Mouse (Mus musculus): ENCODE results near the gene Lrrc8d. TPM values are rescaled to one million over a fixed set of nuclear protein-coding genes. Genes with fewer than 3 reads are reported as not detected.
A peak's percentile ranks its signal among the peaks of the same experiment; 100 is the strongest.
"Not testable (repeated sequence)": the region's sequence is repeated elsewhere in the genome, so short reads cannot be mapped to it uniquely, and the experiment has no call there.

Gene Lrrc8d
- polyA plus RNA-seq, 2 experiments from 2014 or later, result 17.2 to 19.5 TPM

DNA sequence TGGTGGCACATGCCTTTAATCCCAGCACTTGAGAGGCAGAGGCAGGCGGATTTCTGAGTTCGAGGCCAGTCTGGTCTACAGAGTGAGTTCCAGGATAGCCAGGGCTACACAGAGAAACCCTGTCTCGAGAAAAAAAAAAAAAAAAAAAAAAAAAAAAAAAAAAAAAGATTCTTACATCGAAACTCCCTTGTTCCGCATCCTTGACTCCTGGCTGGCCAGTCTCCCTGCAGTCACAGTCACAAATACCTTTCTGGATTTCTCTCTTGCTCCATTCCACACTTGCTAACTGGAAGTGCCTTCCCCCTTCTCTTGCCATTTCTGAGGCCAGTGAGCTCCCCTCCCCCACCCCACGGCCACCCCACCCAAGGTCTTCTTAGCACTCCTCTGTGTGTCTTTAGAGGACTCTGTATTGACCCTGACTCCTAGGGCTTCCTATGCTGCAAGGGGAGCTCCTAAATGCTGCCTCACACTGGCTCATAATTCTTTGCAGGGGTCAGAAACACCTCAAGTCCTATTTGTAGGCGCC is 13.9 kb upstream of the Lrrc8d start:
- ATAC-seq, result not testable (repeated sequence)

DNA sequence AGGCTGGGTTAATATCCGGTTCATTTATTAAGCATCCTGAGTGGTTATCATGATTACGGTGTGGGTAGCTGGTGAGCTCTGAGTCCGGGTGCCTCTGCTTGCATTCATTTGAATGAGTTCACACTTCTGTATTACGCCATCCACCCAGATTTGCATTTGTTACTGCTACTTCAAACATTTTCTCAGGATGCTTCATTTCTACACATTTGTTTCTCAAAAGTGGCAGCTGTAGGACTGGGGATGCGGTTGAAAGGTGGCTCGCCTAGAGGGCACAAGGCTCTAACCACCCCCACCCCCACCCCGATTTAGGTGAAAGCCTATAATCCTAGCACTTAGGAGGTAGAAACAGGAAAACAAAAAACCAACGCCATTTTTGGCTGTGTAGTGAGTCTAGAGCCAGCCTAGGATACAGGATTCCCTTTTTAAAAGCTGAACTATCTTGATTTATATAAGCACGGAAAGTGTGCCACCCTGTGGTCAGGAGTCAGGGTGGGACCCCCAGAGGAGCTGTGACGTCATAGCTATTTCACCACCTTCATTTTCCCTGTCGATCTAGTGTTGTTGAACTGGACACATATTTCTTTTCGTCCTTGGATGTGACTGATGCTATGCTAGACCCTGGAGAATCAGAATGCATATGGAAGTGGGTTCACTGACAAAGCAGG is 13.3 kb upstream of the Lrrc8d start:
- peak; percentile 30 for ATAC-seq

DNA sequence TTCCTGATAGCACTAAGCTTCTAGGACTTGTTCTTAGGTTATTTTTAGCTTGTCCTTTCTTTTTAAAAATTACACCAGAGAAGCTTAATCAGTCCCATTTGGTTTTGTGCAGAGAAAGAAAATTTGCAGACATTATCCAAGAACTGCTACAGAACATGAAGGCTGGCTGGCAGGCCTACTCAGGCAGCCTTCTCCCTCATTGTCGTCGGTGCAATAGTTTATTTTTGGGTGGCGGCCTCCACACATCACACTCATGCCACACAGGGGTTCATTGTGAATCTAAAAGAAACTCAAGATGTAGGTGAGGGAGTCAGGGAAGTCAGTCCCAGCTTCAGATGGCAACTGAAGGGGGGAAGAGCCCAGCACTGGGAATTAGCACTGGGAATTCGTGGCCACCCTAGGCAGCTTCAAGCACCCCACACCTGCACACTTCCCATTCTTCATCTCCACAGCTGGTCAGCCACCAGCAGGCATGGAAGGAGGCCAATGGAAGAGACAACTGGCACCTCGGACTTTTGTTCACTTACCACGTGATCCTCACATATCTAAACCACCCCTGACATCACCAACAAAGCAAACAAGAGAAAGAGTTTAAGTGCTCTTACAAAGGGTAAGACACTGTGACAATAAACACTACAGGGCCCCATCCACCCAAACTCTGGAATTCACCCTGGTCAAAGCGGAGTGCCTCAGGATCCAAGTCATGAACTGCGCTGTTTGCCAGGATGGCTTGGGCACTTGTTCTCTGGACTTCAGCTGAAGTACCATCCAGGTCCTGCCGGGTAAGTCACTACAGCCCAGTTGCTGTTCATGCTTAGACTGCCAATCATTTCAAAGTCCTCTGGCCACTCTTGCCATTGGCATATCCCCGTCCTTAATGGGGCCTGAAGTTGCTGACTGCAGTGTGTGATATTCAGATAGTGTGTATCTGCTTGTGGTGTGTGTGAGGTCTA is 9.0 kb upstream of the Lrrc8d start:
- ATAC-seq, result no peak

DNA sequence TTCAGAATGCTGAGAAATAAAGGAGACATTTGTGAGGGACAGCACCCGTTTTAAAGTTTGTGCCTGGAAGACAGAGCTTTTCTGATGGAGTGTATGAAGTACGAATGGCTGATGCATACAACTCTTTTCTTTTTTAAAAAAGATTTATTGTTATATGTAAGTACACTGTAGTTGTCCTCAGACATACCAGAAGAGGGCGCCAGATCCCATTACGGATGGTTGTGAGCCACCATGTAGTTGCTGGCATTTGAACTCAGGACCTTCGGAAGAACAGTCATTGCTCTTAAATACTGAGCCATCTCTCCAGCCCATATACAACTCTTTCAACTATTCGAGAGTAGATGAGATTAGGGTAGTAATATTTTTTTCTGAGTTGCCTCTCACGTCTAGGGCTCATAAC is 8.1 kb upstream of the Lrrc8d start:
- ATAC-seq, result no peak

DNA sequence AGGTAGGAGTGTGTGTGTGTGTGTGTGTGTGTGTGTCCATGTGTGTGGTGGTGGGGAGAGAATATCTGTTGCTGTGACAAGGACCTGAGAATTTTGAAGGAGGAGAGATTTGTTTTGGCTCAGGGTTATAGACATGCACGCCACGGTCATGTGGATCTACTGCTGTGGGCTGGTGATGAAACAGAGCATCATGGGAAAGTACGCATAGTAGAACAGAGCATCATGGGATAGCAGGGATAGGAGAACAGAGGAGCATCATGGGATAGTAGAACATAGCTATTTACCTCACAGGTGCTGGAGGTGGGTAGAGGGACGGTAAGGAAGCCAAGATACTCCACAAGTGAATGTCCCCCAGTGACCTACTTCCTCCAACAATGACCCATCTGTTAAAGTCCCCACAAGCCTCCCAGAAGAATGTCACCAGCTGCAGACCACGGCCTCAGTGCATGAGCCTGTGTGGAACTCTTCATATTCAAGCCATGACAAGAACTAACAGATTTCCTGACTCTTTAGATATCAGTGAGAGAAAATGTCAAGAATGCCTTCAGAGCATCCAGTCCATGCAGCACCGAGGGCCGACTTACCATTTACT is 5.3 kb upstream of the Lrrc8d start:
- ATAC-seq, result no peak

DNA sequence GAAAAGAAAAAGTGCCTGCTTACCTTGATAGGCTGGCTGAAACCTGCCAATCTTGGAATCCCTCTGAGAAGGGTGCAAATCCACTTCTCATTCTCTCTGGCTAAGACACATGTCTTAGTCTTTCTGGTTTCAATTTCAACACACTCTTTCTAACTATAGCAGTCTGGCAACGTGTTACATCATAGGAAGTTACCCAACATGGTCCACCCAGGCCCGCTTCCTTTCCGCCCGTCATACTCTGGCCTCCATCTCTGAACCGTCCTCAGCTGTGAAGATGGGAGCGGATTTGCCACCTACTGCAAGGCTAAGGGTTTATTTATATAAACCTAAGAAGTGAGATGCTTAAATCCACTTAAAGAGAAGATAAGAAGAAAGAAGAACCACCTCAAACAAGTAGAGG is 3.7 kb upstream of the Lrrc8d start:
- ATAC-seq, result peak; percentile 53

DNA sequence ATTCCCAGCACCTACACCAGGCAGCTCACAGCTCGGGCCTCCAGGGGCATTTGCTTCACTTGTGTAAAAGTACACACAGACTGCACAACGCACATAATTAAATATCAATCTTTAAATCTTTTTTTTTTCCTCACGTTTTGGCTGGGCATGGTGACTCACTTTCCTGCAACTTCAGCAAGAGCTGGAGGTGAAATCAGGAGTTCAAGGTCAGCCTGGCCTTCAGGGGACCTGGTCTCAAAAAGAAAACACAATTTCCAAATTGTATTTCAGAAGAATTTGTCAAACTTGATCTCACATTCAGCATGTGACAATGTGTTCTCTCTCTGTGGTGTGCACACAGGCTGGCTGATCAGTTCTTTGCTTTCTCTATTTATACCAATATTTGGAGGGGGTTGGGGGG is 1.9 kb upstream of the Lrrc8d start:
- ATAC-seq, result no peak

DNA sequence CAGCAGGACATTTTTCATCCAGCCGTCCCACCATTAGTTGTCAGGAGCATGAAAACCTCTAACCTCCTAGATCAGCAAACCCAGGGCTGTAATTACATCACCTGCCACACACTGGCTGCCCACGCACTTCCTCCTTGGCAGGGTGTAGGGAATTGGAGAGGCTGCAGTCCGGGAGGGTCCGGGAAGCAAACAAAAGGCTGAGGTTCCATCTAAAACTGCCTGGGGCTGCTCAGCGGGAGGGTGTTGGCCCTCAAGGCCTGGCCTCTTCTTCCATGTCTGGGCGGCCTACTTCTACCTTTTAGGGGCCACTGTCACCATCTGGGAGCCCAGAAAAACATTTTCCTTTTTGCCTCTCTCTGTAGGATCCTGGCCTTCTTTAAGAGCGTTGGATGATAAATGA is 1.1 kb upstream of the Lrrc8d start:
- ATAC-seq, result no peak

DNA sequence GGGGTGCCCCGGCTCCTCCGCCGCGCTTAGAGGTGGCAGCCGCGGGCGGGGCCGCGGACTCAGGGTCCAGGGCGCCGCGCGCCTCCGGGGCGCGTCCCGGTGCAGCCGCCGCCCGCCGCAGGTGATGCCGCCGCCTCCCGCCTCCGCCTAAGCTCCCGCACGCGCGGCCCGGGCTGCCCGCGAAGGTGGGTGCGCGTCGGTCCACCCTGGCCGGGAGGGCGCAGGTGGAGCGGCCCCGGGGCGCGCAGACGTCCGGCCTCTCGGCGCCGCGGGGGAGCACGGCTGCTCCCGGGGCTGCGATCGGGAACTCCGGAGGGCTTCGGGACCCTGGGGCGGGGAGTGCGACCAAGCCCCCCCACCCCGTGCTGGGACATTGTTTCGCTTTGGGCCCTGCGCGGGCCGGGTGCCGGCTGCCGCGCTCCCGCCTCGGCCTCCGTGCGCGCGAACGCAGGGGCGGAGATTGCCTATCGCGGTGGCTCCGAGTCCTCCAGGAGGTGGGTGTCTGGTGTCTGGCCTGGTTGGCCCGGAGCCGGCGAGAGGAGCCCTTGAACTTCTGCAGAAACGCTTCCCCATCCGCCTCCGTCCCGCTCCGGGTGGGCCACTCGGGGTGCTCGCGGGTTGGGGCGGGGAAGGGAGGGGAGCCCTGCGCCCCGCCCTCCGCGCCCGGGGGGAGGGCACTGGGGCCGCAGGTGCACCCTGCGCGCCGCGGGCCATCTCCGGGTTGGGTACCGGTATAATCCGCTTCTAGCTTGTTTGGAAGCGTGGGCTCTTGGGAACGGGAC is 492 bp downstream of the Lrrc8d start:
- ATAC-seq, result peak; percentile 62

DNA sequence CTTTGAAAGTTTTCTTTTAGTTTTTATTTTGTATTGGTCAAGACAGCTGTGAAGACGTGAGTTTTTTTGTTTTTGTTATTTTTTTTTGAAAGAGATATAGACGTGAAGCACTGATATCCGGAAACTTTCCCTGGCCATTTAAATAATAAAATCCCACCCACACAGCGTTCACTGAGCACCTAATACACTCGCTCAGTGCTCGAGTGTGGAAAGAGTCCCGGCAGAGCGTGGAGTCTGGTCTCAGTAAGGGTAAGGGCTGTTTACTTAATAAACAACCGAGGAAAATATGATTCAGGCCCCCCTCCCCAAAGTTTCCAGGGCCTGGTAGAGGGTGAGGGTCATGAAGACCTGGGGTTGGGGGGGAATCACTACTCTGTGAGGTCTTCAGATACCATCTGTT is 1.6 kb downstream of the Lrrc8d start:
- no peak for ATAC-seq

DNA sequence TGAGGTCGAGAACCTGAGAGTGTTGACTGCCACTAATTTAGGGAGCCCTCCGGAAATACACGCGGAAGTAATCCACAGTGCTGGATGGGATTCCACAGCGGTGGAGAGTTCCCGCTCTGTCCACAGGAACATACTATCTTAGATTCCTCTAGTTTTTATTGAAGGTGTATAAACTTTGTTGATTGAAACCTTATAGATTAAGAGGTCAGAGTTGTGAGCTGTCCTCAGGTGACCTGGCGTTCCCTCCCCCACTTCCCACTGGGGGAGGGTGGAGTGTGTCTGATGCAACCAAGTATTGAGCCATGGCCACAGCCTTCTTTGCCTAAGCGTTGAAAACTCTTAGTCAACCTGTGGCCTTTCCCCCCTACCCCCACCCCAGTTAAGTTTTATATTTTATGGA is 2.1 kb downstream of the Lrrc8d start:
- ATAC-seq, result no peak

DNA sequence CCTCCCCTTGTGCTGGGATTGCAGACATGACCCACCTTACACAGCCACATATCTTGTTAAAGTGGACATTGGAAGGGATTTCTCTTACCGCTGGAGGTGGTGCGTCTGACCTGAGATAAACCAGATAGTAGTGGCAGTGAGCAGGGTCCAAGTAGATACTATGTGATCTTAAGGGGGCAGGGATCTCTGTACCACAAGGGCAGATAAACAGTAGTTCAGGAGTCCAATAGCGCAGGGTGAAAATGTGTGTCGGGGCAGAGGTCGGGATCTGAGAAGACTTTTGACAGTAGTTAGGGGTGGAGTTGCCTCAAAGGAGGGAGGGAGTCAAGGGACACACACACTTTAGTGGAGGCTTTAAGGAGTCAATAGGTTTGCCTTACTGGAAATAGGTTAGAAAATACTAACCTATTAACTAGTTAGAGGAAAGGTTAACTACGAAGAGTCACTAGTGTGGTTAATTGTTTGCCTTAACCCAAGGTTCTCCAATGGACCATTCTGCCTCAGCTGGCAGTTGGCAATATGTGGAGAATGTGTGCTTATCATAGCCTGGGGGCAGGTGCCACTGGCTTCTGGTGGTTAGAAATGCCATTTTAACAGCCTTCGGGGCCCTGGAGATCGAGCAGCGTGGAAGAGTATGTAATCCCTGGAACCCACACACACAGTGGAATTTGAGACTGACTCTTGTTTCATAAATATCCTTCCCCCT is 3.0 kb downstream of the Lrrc8d start:
- no peak for ATAC-seq

DNA sequence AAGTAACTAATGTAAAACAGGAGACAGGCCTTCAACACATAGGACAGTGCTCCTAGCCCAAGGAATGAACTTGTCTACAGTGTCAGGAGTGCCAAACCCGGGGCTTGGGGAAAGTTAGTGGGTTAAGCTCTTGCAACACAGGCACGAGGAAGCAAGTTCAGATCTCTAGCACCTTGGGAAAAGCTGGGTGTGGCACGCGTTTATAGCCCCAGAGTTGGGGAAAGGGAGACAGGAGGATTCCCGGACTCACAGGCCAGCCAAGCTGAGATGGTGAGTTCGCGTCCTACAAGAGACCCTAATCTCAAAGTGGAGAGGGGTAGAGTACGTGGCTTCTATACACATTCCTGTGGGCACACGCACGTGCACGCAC is 3.5 kb downstream of the Lrrc8d start:
- no peak for ATAC-seq

DNA sequence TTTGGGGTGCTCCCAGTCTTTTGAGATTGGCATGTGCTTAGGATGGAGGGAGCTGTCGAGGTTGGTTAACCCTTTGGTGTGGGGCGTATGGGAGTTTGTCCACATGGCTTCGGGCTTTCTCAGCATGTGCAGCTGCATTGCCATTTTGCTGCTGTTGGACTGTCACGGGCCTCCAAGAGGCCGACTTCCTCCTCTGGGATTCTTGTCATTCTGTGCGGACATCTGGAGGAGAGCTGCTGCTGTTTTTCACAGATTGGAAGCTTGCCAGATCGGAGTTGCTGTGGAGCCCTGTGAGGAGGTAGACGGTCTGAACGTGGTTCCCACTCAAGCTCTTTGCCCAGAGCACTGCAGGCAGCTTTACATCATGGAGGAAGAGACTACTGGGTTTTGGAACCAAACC is 4.8 kb downstream of the Lrrc8d start:
- ATAC-seq, result no peak

DNA sequence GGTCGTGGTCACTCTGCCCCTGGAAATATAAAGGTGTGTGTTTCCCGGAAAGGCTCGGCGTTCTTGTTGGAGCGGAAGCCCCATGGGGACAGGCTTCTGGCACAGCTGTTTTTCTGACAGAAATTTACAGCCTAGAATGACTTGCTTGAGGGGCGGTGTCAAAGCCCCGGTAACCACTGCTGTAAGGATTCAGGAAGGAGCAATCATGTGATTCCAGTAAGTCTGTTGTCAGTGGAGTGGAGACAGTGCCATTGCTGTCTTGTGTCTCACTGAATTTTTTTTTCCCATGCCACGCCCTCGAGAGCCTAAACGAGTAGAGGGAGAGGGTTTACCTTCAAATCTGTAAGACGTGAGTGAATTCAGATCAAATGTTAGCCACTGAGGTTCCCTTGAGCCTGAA is 6.9 kb downstream of the Lrrc8d start:
- no peak for ATAC-seq

DNA sequence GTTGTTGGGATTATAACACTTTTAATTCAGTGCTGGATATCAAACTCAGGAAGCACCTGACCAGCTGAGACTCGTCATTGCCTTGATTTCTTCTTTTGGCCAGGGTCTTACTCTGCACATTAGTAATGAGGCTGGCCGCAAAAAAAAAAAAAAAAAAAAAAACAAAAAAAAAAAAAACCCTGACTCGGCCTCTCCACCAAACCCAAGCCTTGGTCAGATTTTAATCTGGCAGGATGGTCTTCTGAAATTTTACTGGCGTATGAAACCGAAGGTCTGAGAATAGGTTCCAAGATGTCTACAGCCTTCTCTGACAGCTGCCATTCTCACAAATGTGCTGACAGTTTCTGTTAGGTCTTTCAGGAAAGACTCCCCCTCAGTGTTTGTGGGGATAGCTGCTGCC is 8.5 kb downstream of the Lrrc8d start:
- no peak for ATAC-seq

DNA sequence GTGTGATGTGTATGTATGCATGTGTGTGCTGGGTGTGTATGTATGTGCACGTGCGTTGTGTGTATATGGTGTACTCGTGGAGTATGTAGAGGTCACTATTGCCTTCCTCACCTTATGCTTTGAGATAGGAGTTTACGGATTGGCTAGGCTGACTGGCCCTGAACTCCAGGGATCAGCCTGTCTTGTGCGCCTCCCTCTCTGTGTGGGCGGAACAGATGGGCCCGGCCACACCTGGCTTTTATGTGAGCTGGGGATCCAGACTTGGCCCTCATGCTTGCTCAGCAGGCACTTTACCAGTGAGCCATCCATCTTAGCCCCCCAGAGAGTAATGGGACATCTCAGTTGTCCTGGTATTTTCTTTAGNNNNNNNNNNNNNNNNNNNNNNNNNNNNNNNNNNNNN is 10.7 kb downstream of the Lrrc8d start:
- no peak for ATAC-seq

DNA sequence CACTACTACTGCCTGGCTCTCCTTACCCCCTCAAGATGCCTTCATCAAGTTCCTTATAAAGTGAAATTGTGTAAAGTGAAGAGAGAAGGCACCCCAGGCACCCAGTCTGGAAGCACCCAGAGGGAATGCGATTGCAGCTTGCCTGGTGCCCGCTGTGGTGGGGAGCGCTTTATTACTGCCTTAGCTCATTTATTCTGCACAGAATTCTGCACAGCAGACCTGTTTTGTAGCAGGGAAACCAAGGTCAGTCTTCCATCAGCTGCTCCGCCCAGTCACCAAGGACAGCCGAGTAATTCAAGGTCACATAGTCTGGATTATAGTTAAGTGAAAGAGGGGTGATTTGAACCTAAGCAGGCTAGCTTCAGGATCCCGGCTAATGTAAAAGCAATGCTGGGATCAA is 14.7 kb downstream of the Lrrc8d start:
- no peak for ATAC-seq

DNA sequence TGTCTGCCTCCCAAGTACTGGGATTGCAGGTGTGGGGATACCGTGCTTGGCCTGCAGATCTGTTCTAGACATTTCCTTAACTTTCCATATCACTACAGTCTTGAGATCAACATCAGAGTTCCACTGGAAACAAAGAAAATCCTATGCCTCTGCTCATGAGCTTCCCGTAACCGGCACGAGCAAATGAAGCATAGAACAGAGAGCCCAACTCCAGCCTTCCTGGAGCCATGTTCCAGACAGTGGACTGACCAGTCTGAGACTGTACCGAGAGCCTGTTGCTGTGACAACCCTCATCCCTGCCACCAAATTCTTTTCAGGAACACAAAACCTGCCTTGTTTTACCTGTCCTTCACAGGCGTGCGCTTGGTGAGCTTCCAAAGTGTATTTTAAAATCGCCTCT is 15.3 kb downstream of the Lrrc8d start:
- ATAC-seq, result no peak

DNA sequence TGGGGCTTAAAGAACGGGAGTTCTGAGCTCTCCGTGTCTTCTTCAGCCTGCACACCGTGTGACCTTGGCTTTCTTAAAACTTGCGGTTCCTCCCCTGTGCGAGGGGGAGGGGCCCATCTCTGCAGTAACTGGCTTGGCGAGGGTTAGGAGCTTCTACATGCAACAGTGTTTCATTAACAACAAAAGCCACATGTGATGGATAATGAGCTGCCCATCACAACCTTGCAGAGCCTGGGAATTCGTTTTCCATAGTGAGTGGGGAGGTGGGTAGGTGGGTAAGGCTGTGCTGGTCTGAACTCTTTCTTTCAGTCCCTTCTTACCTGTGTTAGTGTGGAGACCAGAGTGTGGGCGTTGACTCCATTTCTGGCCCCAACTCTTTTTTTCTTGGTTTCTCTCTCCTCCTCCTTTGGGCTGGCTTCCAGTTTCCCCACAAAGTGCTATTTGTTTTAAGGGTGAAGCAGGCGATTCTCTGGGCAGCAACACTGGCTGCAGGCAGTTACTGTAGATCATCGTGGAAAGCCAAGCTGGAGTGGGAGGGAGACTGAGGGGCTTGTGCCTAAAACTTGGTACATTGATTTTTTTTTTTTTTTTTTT is 15.9 kb downstream of the Lrrc8d start:
- peak; percentile 27 for ATAC-seq

DNA sequence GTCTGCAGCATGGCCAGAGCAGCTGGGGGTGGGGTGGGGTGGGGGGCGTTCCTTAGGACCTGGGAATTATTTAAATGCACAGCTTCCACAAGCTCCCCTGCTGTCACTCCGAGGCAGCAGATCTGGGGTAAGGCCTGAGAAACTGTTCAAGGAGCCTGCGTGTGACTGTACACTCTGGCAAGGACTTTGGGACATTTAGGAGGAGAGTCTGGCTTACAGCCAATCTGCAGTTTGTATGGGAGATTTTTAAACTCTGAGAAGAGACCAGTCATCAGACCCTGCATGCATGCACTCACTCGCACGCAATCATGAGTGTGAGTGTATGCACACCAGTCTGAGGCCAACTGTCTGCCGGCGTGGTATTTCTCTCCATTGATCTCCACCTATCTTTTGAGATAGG is 17.5 kb downstream of the Lrrc8d start:
- no peak for ATAC-seq

Measured in CD4-positive, CD25-positive, alpha-beta regulatory T cell, adult 4 months (primary cell).